Mouse (Mus musculus): ENCODE measurements around the gene Lrrc4c. TPM values are rescaled to one million over a fixed set of nuclear protein-coding genes. Genes with fewer than 3 reads are reported as not detected.

Gene Lrrc4c
- total RNA-seq, 1 experiment from 2014 or later = 2.1 TPM

GRCm38 (mm10) chr2:96876062-96876461, 558.1 kb downstream of the Lrrc4c start:
- no peak for DNase-seq

GRCm38 (mm10) chr2:96949531-96949930, 631.6 kb downstream of the Lrrc4c start:
- DNase-seq = no peak

GRCm38 (mm10) chr2:96999521-96999920, 681.6 kb downstream of the Lrrc4c start:
- DNase-seq = no peak

- DNase-seq = no peak
These were observed 700.4 kb downstream of the Lrrc4c start for GRCm38 (mm10) chr2:97018319-97018718.

GRCm38 (mm10) chr2:97026991-97027390, 709.0 kb downstream of the Lrrc4c start:
- DNase-seq = no peak

- DNase-seq = no peak
These were observed 709.6 kb downstream of the Lrrc4c start for GRCm38 (mm10) chr2:97027585-97027984.

- no peak for DNase-seq
These were observed 718.4 kb downstream of the Lrrc4c start for GRCm38 (mm10) chr2:97036401-97036800.

GRCm38 (mm10) chr2:97037024-97037814, 719.2 kb downstream of the Lrrc4c start:
- no peak for DNase-seq

GRCm38 (mm10) chr2:97044016-97044415, 726.0 kb downstream of the Lrrc4c start:
- no peak for DNase-seq

GRCm38 (mm10) chr2:97045628-97046027, 727.7 kb downstream of the Lrrc4c start:
- no peak for DNase-seq

- DNase-seq = no peak
These were observed 762.2 kb downstream of the Lrrc4c start for GRCm38 (mm10) chr2:97080156-97080555.

GRCm38 (mm10) chr2:97097965-97098364, 780.0 kb downstream of the Lrrc4c start:
- DNase-seq = no peak

- no peak for DNase-seq
These were observed 785.6 kb downstream of the Lrrc4c start for GRCm38 (mm10) chr2:97103398-97104162.

- no peak for DNase-seq
These were observed 806.3 kb downstream of the Lrrc4c start for GRCm38 (mm10) chr2:97124246-97124645.

- no peak for DNase-seq
These were observed 820.5 kb downstream of the Lrrc4c start for GRCm38 (mm10) chr2:97138454-97138853.

GRCm38 (mm10) chr2:97151626-97152194, 833.7 kb downstream of the Lrrc4c start:
- no peak for DNase-seq

GRCm38 (mm10) chr2:97165745-97166144, 847.8 kb downstream of the Lrrc4c start:
- no peak for DNase-seq

- no peak for DNase-seq
These were observed 860.4 kb downstream of the Lrrc4c start for GRCm38 (mm10) chr2:97178399-97178798.

GRCm38 (mm10) chr2:97196968-97197606, 879.1 kb downstream of the Lrrc4c start:
- DNase-seq = no peak

- DNase-seq = peak; percentile 4
These were observed 915.0 kb downstream of the Lrrc4c start for GRCm38 (mm10) chr2:97232966-97233365.

GRCm38 (mm10) chr2:97234074-97234473, 916.1 kb downstream of the Lrrc4c start:
- DNase-seq = peak; percentile 13

- no peak for DNase-seq
These were observed 956.7 kb downstream of the Lrrc4c start for GRCm38 (mm10) chr2:97274651-97275050.

GRCm38 (mm10) chr2:97284986-97285385, 967.0 kb downstream of the Lrrc4c start:
- no peak for DNase-seq

All from adrenal gland, postnatal 14 days (tissue).